Mouse (Mus musculus) heart, embryonic 13.5 days (tissue): ENCODE measurements around the gene Serpina5. TPM values are rescaled to one million over a fixed set of nuclear protein-coding genes. Genes with fewer than 3 reads are reported as not detected.

Experiments used
- ATAC-seq: fragments of 200-750 bp; cut with Nextera tagmentation; 2 replicates; pipeline ENCODE4 v1.8.0; 2017; ENCODE audit warnings: moderate TSS enrichment; ENCODE audit not compliant: insufficient number of reproducible peaks, low FRiP score, low TSS enrichment; ENCODE audit errors: extremely low read depth
- H3K27ac ChIP-seq: fragments of 300-500 bp; sonication (generic); replicated peaks from 2 replicates; pipeline ENCODE4 v1.5.1; 2015; ENCODE audit warnings: moderate library complexity, mild to moderate bottlenecking, inconsistent platforms
- H3K27me3 ChIP-seq: fragments of 300-500 bp; sonication (generic); replicated peaks from 2 replicates; pipeline ENCODE4 v1.6.1; 2015; ENCODE audit warnings: mild to moderate bottlenecking, inconsistent platforms
- H3K36me3 ChIP-seq: fragments of 300-500 bp; sonication (generic); 2 replicates; pipeline ENCODE4 v1.6.1; 2015; ENCODE audit warnings: mild to moderate bottlenecking, inconsistent platforms
- H3K4me1 ChIP-seq: fragments of 300-500 bp; sonication (generic); 2 replicates; pipeline ENCODE4 v1.6.1; 2015; ENCODE audit warnings: inconsistent platforms
- H3K4me2 ChIP-seq: fragments of 300-500 bp; sonication (generic); 2 replicates; pipeline ENCODE4 v1.6.1; 2015; ENCODE audit warnings: inconsistent platforms, mild to moderate bottlenecking, moderate library complexity
- H3K4me3 ChIP-seq: fragments of 300-500 bp; sonication (generic); 2 replicates; pipeline ENCODE4 v1.5.1; 2015; ENCODE audit warnings: moderate library complexity, mild to moderate bottlenecking, inconsistent platforms
- H3K9ac ChIP-seq: fragments of 300-500 bp; sonication (generic); 2 replicates; pipeline ENCODE4 v1.6.1; 2015; ENCODE audit warnings: inconsistent platforms, mild to moderate bottlenecking, moderate library complexity
- H3K9me3 ChIP-seq: fragments of 300-500 bp; sonication (generic); 2 replicates; pipeline ENCODE4 v1.6.1; 2016; ENCODE audit warnings: inconsistent platforms
- WGBS: fragments of 180-500 bp; shearing (Covaris S2); methylation state at CpG from one replicate; pipeline ENCODE4 v1.1.7; 2015; ENCODE audit warnings: mixed read lengths; 5-methylcytosine and 5-hydroxymethylcytosine counted together
- polyA plus RNA-seq: library from polyadenylated mRNA; unstranded; fragments of >200 nt; fragmentation: Nextera tagmentation; extraction: Ambion mirVana; gene quantifications from 2 replicates; pipeline ENCODE4 v1.2.1, GENCODE M21; 2015

Serpina5 gene
- polyA plus RNA-seq = not detected in 2 replicates

- H3K4me1 ChIP-seq = no peaks in the 10 kb centered on the region
- no peak within 1 kb of the TSS for H3K4me3 ChIP-seq
- no peaks in the 10 kb centered on the region for H3K36me3 ChIP-seq
- WGBS = 74% methylated on average over 6 of the region's 6 CpGs
- no peak within 1 kb of the TSS for H3K9ac ChIP-seq
- ATAC-seq = no peak
- no peak within 1 kb of the TSS for H3K27ac ChIP-seq
- H3K27me3 ChIP-seq = no peaks in the 10 kb centered on the region; the same call in 1 of the 2 replicates
- H3K9me3 ChIP-seq = no peaks in the 10 kb centered on the region
- H3K4me2 ChIP-seq = no peak within 1 kb of the TSS
Measured at GRCm38 (mm10) chr12:104100768-104101167, at the start of gene Serpina5. Gene Serpina5, plus strand, starts transcription at chr12:104101113.

DNA sequence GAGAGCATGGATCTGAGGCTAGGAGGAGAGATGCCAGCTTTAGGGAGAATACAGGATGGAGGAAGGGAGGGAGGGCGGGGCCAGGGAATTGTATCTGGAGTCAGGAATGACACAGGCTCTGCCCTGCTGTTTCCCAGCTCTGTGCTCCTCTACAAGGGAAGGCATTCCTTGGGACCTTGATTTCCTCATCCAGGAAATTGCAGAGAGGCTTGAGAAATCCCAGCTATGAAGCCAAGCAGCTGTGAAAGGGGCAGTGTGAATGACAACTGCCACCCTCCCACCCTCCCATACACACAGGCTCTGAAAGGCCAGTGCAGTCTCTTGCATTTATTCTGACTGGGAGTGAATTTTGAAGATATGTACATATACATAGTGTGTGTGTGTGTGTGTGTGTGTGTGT is 46.9 kb upstream of the Serpina5 start:
- no peak for ATAC-seq
- H3K9me3 ChIP-seq = no peaks in the 10 kb centered on the region
- no peaks in the 10 kb centered on the region for H3K36me3 ChIP-seq
- H3K27ac ChIP-seq = no peak overlapping the region
- H3K4me3 ChIP-seq = no peak overlapping the region
- H3K4me1 ChIP-seq = peaks cover 20% of the 10 kb centered on the region
- 25% methylated on average over 1 of the region's 1 CpGs for WGBS
- no peak overlapping the region for H3K9ac ChIP-seq
- peaks cover 21% of the 10 kb centered on the region for H3K27me3 ChIP-seq
- no peak overlapping the region for H3K4me2 ChIP-seq

GRCm38 (mm10) chr12:104055755-104056154 is 45.2 kb upstream of the Serpina5 start:
- WGBS = 71% methylated on average over 8 of the region's 8 CpGs
- H3K4me1 ChIP-seq = peaks cover 20% of the 10 kb centered on the region
- H3K9me3 ChIP-seq = no peaks in the 10 kb centered on the region
- H3K27ac ChIP-seq = no peak overlapping the region
- H3K4me2 ChIP-seq = no peak overlapping the region
- H3K9ac ChIP-seq = no peak overlapping the region
- H3K4me3 ChIP-seq = no peak overlapping the region
- H3K36me3 ChIP-seq = no peaks in the 10 kb centered on the region
- peaks cover 38% of the 10 kb centered on the region for H3K27me3 ChIP-seq
- ATAC-seq = no peak

- ATAC-seq = no peak
- H3K9me3 ChIP-seq = no peaks in the 10 kb centered on the region
- no peak overlapping the region for H3K4me3 ChIP-seq
- peak overlapping the region; percentile 63 for H3K27ac ChIP-seq
- peak overlapping the region; percentile 50; the same call in 1 of the 2 replicates for H3K9ac ChIP-seq
- 9% methylated on average over 4 of the region's 4 CpGs for WGBS
- no peak overlapping the region for H3K4me2 ChIP-seq
- H3K27me3 ChIP-seq = peaks cover 51% of the 10 kb centered on the region
- H3K36me3 ChIP-seq = no peaks in the 10 kb centered on the region
- peaks cover 20% of the 10 kb centered on the region for H3K4me1 ChIP-seq
Measured at GRCm38 (mm10) chr12:104057050-104057449, 43.9 kb upstream of the Serpina5 start.

DNA sequence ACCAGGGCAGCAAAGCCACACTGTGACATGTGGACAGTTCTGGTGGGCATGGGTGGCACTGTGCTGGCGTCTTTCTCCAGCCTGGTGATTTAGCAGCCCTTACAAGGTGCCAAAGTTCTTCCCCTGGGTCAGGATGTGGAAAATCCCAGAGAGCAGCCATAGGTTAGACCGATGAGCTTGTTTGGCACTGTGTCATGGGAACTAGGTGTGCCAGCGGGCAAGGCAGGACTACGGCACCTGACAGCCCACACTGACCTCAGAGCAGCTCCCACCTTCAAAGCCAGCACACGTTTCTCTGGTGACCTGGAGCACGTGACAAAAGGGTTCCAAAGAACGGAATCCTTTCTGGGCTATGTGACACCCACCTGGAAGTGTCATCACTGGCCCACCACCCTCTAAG is 43.4 kb upstream of the Serpina5 start:
- Histone ChIP-seq H3K9me3 (no peaks in the 10 kb centered on the region), H3K4me1 (peaks cover 20% of the 10 kb centered on the region), H3K9ac (peak overlapping the region; percentile 50; the same call in 1 of the 2 replicates), H3K27ac (peak overlapping the region; percentile 63), H3K27me3 (peaks cover 54% of the 10 kb centered on the region), H3K4me2 (no peak overlapping the region), H3K4me3 (no peak overlapping the region), H3K36me3 (no peaks in the 10 kb centered on the region)
- ATAC-seq = no peak
- WGBS = 60% methylated on average over 7 of the region's 7 CpGs

- H3K4me1 ChIP-seq = peaks cover 15% of the 10 kb centered on the region
- H3K4me2 ChIP-seq = no peak overlapping the region
- H3K4me3 ChIP-seq = no peak overlapping the region
- no peaks in the 10 kb centered on the region for H3K9me3 ChIP-seq
- no peak overlapping the region for H3K9ac ChIP-seq
- H3K27me3 ChIP-seq = peaks cover 73% of the 10 kb centered on the region
- no peak overlapping the region for H3K27ac ChIP-seq
- no peaks in the 10 kb centered on the region for H3K36me3 ChIP-seq
- WGBS = 51% methylated on average over 6 of the region's 6 CpGs
- ATAC-seq = no peak
Measured at GRCm38 (mm10) chr12:104060126-104060525, 40.8 kb upstream of the Serpina5 start.

DNA sequence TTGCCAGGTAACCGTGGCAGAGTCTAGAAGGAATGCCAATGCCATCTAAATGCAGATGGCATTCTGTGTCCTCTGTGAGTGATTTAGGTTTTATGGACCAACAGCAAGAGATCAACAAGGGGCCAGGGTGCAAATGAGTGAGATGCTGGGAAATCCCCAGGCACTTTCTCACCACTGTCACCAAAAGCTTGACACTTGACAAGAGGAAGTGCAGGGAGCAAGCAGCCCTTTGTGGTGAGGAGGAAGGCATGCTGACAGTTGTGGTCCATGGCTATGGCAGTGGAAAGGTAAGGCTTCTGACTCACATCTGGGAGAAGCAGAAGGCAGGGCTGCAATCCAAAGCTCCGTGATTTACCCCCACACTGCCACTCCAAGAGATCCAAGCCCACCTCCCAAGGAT is 39.1 kb upstream of the Serpina5 start:
- Histone ChIP-seq H3K9ac (no peak overlapping the region), H3K4me3 (no peak overlapping the region), H3K27ac (no peak overlapping the region), H3K4me1 (peaks cover 11% of the 10 kb centered on the region), H3K27me3 (peaks cover 62% of the 10 kb centered on the region), H3K9me3 (no peaks in the 10 kb centered on the region), H3K36me3 (no peaks in the 10 kb centered on the region), H3K4me2 (no peak overlapping the region)
- no peak for ATAC-seq
- WGBS = 34% methylated on average over 2 of the region's 2 CpGs

- H3K27me3 ChIP-seq = peaks cover 53% of the 10 kb centered on the region
- H3K4me2 ChIP-seq = no peak overlapping the region
- peaks cover 5% of the 10 kb centered on the region; the same call in 1 of the 2 replicates for H3K4me1 ChIP-seq
- no peak for ATAC-seq
- H3K27ac ChIP-seq = no peak overlapping the region
- H3K36me3 ChIP-seq = no peaks in the 10 kb centered on the region
- no peak overlapping the region for H3K9ac ChIP-seq
- no peaks in the 10 kb centered on the region for H3K9me3 ChIP-seq
- no peak overlapping the region for H3K4me3 ChIP-seq
- 48% methylated on average over 4 of the region's 4 CpGs for WGBS
Measured at GRCm38 (mm10) chr12:104064532-104064931, 36.4 kb upstream of the Serpina5 start.

DNA sequence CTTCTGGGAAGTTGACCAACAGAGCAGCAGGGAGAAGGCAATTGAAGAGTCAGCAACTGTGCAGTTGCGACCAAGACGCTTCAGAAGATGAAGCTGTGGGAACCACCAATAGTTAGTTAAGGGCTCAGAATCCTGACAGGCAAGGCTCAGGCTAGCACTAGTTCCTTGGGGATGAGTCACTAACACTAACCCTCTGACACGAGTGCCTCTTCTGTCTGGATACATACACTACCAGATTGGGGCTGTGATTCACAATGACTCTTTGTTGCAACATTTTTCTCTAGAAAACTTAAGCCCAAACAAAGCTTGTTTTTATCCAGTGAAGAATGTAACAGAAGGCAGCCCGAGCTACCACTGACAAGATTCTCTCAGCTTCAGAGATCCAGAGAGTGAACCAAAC is 35.9 kb upstream of the Serpina5 start:
- peaks cover 5% of the 10 kb centered on the region; the same call in 1 of the 2 replicates for H3K4me1 ChIP-seq
- 72% methylated on average over 4 of the region's 4 CpGs for WGBS
- H3K9me3 ChIP-seq = no peaks in the 10 kb centered on the region
- no peak overlapping the region for H3K27ac ChIP-seq
- no peak for ATAC-seq
- H3K9ac ChIP-seq = no peak overlapping the region
- no peak overlapping the region for H3K4me3 ChIP-seq
- H3K4me2 ChIP-seq = no peak overlapping the region
- no peaks in the 10 kb centered on the region for H3K36me3 ChIP-seq
- H3K27me3 ChIP-seq = peaks cover 49% of the 10 kb centered on the region

DNA sequence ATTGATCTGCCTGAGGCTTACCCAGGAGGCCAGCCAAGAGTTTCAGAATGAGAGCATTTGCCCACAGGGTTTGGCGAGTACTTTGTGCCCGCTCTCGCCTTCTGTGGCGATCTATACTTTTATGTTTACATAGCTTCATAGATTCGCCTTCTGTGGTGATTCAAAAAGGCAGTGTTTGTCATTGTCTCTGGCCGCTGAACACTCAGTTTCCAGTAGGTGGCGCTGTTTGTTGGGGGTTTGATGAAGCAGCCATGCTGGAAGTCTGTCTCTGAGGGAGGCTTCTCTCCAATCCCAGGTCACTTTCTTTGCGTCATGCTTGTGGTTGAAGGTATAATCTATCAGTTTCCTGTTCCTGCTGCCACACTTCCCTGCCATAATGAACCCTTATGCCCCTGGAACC is 34.7 kb upstream of the Serpina5 start:
- 29% methylated on average over 8 of the region's 8 CpGs for WGBS
- H3K27ac ChIP-seq = no peak overlapping the region
- peaks cover 45% of the 10 kb centered on the region for H3K27me3 ChIP-seq
- H3K9me3 ChIP-seq = no peaks in the 10 kb centered on the region
- no peak overlapping the region for H3K9ac ChIP-seq
- no peak overlapping the region for H3K4me3 ChIP-seq
- no peak overlapping the region for H3K4me2 ChIP-seq
- H3K36me3 ChIP-seq = no peaks in the 10 kb centered on the region
- H3K4me1 ChIP-seq = peaks cover 5% of the 10 kb centered on the region; the same call in 1 of the 2 replicates
- ATAC-seq = no peak

DNA sequence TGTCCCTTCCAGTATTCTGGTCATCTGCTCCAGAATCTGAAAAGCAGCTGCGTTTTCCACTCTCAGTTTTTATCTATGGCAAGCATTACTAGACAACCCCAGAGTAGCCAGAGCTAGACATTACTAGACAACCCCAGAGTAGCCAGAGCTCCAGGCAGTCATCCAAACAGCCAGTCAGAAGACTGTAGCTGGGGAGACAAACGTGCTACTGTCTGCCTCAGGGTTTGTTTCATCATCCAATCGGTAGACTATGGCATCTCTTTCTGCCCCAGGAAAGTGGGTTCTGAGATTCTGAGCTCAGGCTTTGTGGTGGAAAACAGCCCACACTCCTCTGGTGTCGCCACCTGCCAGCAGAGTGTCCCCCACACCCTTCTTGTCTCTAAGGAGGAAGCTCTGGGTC is 33.4 kb upstream of the Serpina5 start:
- peak overlapping the region; percentile 28; the same call in 1 of the 2 replicates for H3K27ac ChIP-seq
- H3K9ac ChIP-seq = no peak overlapping the region
- H3K4me1 ChIP-seq = peaks cover 5% of the 10 kb centered on the region; the same call in 1 of the 2 replicates
- H3K36me3 ChIP-seq = no peaks in the 10 kb centered on the region
- H3K9me3 ChIP-seq = no peaks in the 10 kb centered on the region
- WGBS = 33% methylated on average over 4 of the region's 4 CpGs
- peak overlapping the region; percentile 55 for H3K4me2 ChIP-seq
- ATAC-seq = no peak
- peak overlapping the region; percentile 33 for H3K4me3 ChIP-seq
- H3K27me3 ChIP-seq = peaks cover 35% of the 10 kb centered on the region

- Histone ChIP-seq H3K36me3 (no peaks in the 10 kb centered on the region), H3K4me1 (peaks cover 5% of the 10 kb centered on the region; the same call in 1 of the 2 replicates), H3K9ac (no peak overlapping the region), H3K4me3 (no peak overlapping the region), H3K27me3 (peaks cover 29% of the 10 kb centered on the region), H3K27ac (no peak overlapping the region), H3K4me2 (no peak overlapping the region), H3K9me3 (no peaks in the 10 kb centered on the region)
- 0% methylated on average over 2 of the region's 2 CpGs for WGBS
- ATAC-seq = no peak
Measured at GRCm38 (mm10) chr12:104069620-104070019, 31.3 kb upstream of the Serpina5 start.
